Mouse (Mus musculus) thymus, adult 2 months (tissue): ENCODE results near the gene Gm2016. TPM values are rescaled to one million over a fixed set of nuclear protein-coding genes. Genes with fewer than 3 reads are reported as not detected.
"Not testable (repeated sequence)": the region's sequence is repeated elsewhere in the genome, so short reads cannot be mapped to it uniquely, and the experiment has no call there.

Source experiments
- DNase-seq: peaks from one replicate; pipeline ENCODE4 v3.0.0; 2021
- H3K27ac ChIP-seq: fragments of 200-500 bp; 2 replicates; pipeline ENCODE4 v1.5.1; 2012; ENCODE audit warnings: low read length, control low read depth; ENCODE audit not compliant: control insufficient read depth, insufficient read depth
- H3K27me3 ChIP-seq: fragments of 200-500 bp; 2 replicates; pipeline ENCODE4 v1.6.1; 2012; ENCODE audit warnings: mild to moderate bottlenecking, low read length, moderate library complexity, mixed read lengths; ENCODE audit not compliant: control insufficient read depth, insufficient read depth
- H3K36me3 ChIP-seq: fragments of 200-500 bp; 2 replicates; pipeline ENCODE4 v1.6.1; 2012; ENCODE audit warnings: mild to moderate bottlenecking, low read length, moderate library complexity; ENCODE audit not compliant: control insufficient read depth, insufficient read depth
- H3K4me1 ChIP-seq: fragments of 200-500 bp; replicated peaks from 2 replicates; pipeline ENCODE4 v1.6.1; 2012; ENCODE audit warnings: low read length; ENCODE audit not compliant: control insufficient read depth, insufficient read depth
- H3K4me3 ChIP-seq: fragments of 200-500 bp; 2 replicates; pipeline ENCODE4 v1.5.1; 2012; ENCODE audit warnings: mild to moderate bottlenecking, low read length, control low read depth, moderate library complexity; ENCODE audit not compliant: control insufficient read depth, insufficient read depth
- WGBS: fragments of 180-500 bp; shearing (Covaris S2); methylation state at CpG from one replicate; pipeline ENCODE4 v1.1.7; 2018; 5-methylcytosine and 5-hydroxymethylcytosine counted together
- polyA plus RNA-seq: library from polyadenylated mRNA; depleted of rRNA; stranded (reverse); fragments of >200 nt; gene quantifications from 2 replicates; pipeline ENCODE4 v1.2.3, GENCODE M21; 2012; rRNA removed

Gene Gm2016
- not detected in 2 replicates for polyA plus RNA-seq

- not testable (repeated sequence) for H3K4me3 ChIP-seq, H3K4me1 ChIP-seq, DNase-seq, H3K36me3 ChIP-seq, H3K27ac ChIP-seq, H3K27me3 ChIP-seq
- 87% methylated on average over 5 of the region's 5 CpGs for WGBS
Observed at GRCm38 (mm10) chr12:87873772-87874171, at the start of gene Gm2016. Gm2016 (plus strand) TSS chr12:87874072.

- not testable (repeated sequence) for H3K27me3 ChIP-seq, H3K36me3 ChIP-seq, H3K4me3 ChIP-seq, H3K27ac ChIP-seq, H3K4me1 ChIP-seq, DNase-seq
- WGBS = 84% methylated on average over 2 of the region's 2 CpGs
Observed at GRCm38 (mm10) chr12:87842239-87842638, 31.6 kb upstream of the Gm2016 start, which contains the start of gene Gm2001. Gm2001 (minus strand) TSS chr12:87842339.

- not testable (repeated sequence) for H3K36me3 ChIP-seq, H3K27me3 ChIP-seq, H3K27ac ChIP-seq, DNase-seq, H3K4me3 ChIP-seq, H3K4me1 ChIP-seq
- no CpG with 5 or more reads among the region's 2 CpGs for WGBS
Observed at GRCm38 (mm10) chr12:87850657-87851056, 23.2 kb upstream of the Gm2016 start.

GRCm38 (mm10) chr12:87856067-87856466 lies 17.8 kb upstream of the Gm2016 start:
- not testable (repeated sequence) for DNase-seq, H3K4me3 ChIP-seq, H3K27ac ChIP-seq, H3K36me3 ChIP-seq, H3K4me1 ChIP-seq, H3K27me3 ChIP-seq
- 84% methylated on average over 1 of the region's 1 CpGs for WGBS

- 87% methylated on average over 23 of the region's 23 CpGs for WGBS
- not testable (repeated sequence) for H3K4me3 ChIP-seq, H3K27ac ChIP-seq, H3K27me3 ChIP-seq, H3K36me3 ChIP-seq, DNase-seq, H3K4me1 ChIP-seq
Observed at GRCm38 (mm10) chr12:87861740-87862692, 11.9 kb upstream of the Gm2016 start.

GRCm38 (mm10) chr12:87863638-87864037 lies 10.2 kb upstream of the Gm2016 start:
- WGBS = 97% methylated on average over 10 of the region's 11 CpGs
- not testable (repeated sequence) for H3K36me3 ChIP-seq, H3K27me3 ChIP-seq, H3K4me1 ChIP-seq, H3K4me3 ChIP-seq, H3K27ac ChIP-seq, DNase-seq

- DNase-seq, H3K4me3 ChIP-seq, H3K27me3 ChIP-seq, H3K27ac ChIP-seq, H3K4me1 ChIP-seq, H3K36me3 ChIP-seq: not testable (repeated sequence)
- WGBS = 88% methylated on average over 2 of the region's 2 CpGs
Observed at GRCm38 (mm10) chr12:87864048-87864447, 9.8 kb upstream of the Gm2016 start.

- not testable (repeated sequence) for H3K27me3 ChIP-seq, H3K4me3 ChIP-seq, H3K36me3 ChIP-seq, DNase-seq, H3K4me1 ChIP-seq, H3K27ac ChIP-seq
- 90% methylated on average over 1 of the region's 1 CpGs for WGBS
Observed at GRCm38 (mm10) chr12:87895070-87895469, 21.2 kb downstream of the Gm2016 start, which contains the start of gene Gm2022. Gm2022 (plus strand) TSS chr12:87895370.

GRCm38 (mm10) chr12:87919721-87920120 lies 45.8 kb downstream of the Gm2016 start, which contains the start of gene Gm2035:
Gm2035 (minus strand) TSS chr12:87919857.
- not testable (repeated sequence) for H3K27ac ChIP-seq, DNase-seq, H3K36me3 ChIP-seq, H3K4me3 ChIP-seq, H3K27me3 ChIP-seq, H3K4me1 ChIP-seq
- WGBS = 84% methylated on average over 2 of the region's 2 CpGs
